Mouse (Mus musculus) megakaryocyte-erythroid progenitor cell, adult 5 weeks (primary cell): ENCODE data around the gene Ttyh2. TPM values are rescaled to one million over a fixed set of nuclear protein-coding genes. Genes with fewer than 3 reads are reported as not detected.

Source experiments
- polyA plus RNA-seq: library from polyadenylated mRNA; stranded (reverse); fragments of >175 nt; gene quantifications from 2 replicates; pipeline ENCODE4 v1.2.3, GENCODE M21; 2012

Ttyh2 gene
- polyA plus RNA-seq: 5.3 and 6.1 TPM in 2 replicates

DNA sequence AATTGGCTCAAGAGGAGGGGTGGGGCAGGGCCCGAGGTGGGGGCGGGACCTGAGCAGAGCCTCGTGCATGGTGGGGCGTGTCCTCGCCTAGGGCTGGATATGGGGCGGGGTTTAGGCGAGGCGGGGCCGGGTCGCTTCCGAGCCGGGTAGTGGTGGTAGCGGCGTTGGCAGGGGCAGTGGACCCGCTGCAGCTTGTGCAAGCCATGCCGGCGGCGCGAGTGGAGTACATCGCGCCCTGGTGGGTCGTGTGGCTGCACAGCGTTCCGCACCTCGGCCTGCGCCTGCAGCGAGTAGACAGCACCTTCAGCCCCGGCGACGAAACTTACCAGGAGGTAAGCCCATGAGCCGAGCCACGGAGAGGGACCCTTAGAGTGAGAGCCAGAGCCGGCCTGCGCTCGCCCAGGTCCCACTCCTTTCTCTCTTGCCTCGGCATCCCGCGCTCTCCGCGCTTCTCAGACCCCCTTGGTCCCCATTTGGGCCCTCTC, at the start of gene Ttyh2:
Gene Ttyh2 (plus strand): TSS at position 91 of the 485 bp plus-strand sequence.

DNA sequence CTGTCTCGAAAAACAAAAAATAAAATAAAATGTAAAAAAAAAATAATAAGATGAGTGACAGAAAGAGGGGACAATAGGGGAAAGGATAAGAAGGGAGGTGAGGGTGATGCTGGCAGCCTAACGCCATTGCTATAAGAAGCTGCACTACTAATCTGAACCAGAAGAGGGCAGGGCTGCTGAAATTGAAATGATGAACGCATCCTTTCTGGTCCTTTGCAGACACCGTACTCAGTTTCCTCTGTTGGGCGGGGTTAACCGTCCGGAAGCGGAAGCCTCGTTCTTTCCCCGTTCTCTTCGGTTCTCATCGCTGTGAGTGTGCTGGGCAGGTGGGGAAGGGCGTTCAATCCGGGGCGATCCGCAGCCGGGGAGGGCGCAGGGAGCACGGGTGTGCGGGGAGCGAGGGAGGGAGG, 6.9 kb upstream of the Ttyh2 start, which contains the start of gene Rpl38:
Gene Rpl38 (plus strand): TSS at position 224 of the 410 bp plus-strand sequence.

DNA sequence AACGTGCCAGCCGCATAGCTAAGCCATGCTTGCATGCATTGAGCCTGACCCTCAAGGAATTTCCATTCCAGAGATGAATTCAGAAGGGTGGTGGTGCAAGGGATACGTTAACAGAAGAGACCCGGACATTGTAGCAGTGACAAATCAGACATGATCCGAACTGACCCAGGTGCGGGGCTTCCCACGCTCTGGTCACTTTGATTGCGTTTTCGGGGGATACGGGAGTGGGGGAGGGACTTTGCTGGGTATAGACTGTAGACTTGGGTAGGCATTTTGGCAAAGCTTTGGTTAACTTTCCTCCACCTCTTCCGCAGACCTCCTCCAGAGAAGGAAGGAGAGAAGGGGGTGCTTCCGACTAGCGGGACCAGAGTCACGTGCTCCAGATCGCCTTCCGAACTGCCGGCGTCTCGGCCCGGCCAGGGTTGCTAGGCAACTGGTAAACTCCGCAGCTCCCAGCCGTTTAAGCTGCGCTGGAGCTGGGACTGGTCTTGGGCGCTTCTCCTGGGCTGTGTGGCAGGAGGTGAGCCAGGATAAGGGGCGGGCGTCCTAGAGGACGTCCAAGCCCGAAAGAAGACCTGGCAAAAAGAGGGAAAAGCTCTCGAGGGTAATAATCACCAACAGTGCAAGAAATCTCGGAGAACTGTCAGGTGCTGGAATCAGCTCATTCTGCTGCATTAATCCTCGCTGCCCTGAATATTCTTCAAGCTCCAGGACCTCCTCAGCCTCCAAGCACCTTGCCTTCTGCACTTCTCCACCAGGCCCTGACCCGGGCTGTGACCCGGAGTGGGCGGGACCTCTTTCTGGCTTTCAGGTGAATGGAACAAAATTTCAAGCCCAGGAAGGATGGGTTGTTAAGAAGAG, 52.0 kb downstream of the Ttyh2 start, which contains the start of gene Dnaic2:
Gene Dnaic2 (plus strand): TSS at position 444 of the 861 bp plus-strand sequence.

DNA sequence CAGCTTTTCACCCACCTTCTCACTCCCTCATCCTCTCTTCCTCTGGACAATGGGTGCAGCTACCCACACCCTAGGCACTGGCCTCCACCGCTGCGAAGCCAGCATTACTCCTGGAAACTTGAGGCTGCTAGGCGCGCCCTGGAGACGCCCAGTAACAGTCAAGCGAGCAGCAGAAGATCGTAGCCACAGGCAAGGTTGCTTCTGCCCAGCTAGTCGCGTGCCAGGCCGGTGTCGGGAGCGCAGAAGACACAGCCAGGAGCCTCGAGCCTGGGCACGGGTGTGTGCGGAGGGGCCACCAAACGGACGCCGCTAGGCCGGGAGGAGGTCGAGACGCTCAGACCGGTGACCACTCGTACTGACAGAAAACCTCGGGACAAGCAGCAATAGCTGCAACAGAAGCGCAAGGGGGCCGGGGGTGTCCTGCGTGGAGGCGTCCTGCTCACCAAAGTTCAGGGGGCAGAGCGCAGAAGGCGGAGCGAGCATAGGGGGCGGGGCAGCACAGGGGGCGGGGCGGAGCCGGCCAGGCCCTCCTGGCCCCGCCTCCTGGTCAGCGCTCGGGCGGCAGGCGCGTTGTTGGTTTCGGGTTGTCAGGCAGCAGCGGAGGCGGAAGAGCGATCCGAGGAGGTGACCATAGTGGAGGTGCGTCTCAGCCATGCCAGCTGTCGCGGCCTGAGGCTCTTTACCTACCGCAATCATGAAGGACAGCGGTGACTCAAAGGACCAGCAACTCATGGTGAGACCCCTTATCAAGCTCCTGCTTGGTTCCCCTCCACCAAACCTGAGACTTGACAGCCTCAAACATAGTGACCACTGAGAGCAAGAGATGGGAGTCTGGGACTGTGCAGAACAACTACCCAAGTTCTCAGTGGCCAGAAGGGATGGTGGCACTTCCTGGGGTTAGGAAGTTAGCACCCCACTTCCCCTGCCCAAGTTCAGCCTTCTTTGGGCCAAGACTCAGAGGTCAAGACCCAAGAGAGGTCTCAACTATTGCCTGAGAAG, 89.9 kb downstream of the Ttyh2 start, which contains the start of gene Kif19a:
Gene Kif19a (plus strand): TSS at position 569 of the 999 bp plus-strand sequence.

Other genes starting within 250 kb of the Ttyh2 start
- 434 and 462 TPM in 2 replicates for gene Rpl38, start 6.9 kb upstream of the Ttyh2 start, polyA plus RNA-seq
- not detected in 2 replicates for gene Dnaic2, start 52.0 kb downstream of the Ttyh2 start, polyA plus RNA-seq
- 0.93 and 1.2 TPM in 2 replicates for gene Kif19a, start 90.0 kb downstream of the Ttyh2 start, polyA plus RNA-seq
- 0.23 TPM in 1 of 2 replicates, not detected in the other for gene Btbd17, start 120.5 kb downstream of the Ttyh2 start, polyA plus RNA-seq
- not detected in 2 replicates for gene Gpr142, start 123.5 kb downstream of the Ttyh2 start, polyA plus RNA-seq
- 0.14 and 1.2 TPM in 2 replicates for gene Gprc5c, start 175.7 kb downstream of the Ttyh2 start, polyA plus RNA-seq
- gene Cd300a, start 214.6 kb downstream of the Ttyh2 start, polyA plus RNA-seq: 1.4 and 1.7 TPM in 2 replicates